Mouse (Mus musculus) kidney, embryonic 15.5 days (tissue): ENCODE results near the gene Gatad1. TPM values are rescaled to one million over a fixed set of nuclear protein-coding genes. Genes with fewer than 3 reads are reported as not detected.

ENCODE experiments used
- ATAC-seq: fragments of 200-750 bp; cut with Nextera tagmentation; replicated peaks from 2 replicates; pipeline ENCODE4 v1.8.0; 2017; ENCODE audit warnings: moderate TSS enrichment; ENCODE audit not compliant: low FRiP score
- H3K27ac ChIP-seq: fragments of 300-500 bp; sonication (generic); 2 replicates; pipeline ENCODE4 v1.5.1; 2015; ENCODE audit warnings: mild to moderate bottlenecking, inconsistent platforms
- H3K27me3 ChIP-seq: fragments of 300-500 bp; sonication (generic); 2 replicates; pipeline ENCODE4 v1.6.1; 2015; ENCODE audit warnings: inconsistent platforms
- H3K36me3 ChIP-seq: fragments of 300-500 bp; sonication (generic); 2 replicates; pipeline ENCODE4 v1.6.1; 2015; ENCODE audit warnings: inconsistent platforms
- H3K4me1 ChIP-seq: fragments of 300-500 bp; sonication (generic); 2 replicates; pipeline ENCODE4 v1.6.1; 2015; ENCODE audit warnings: inconsistent platforms
- H3K4me2 ChIP-seq: fragments of 300-500 bp; sonication (generic); 2 replicates; pipeline ENCODE4 v1.6.1; 2015; ENCODE audit warnings: moderate library complexity, mild to moderate bottlenecking, inconsistent platforms
- H3K4me3 ChIP-seq: fragments of 300-500 bp; sonication (generic); replicated peaks from 2 replicates; pipeline ENCODE4 v1.5.1; 2015; ENCODE audit warnings: mild to moderate bottlenecking, inconsistent platforms
- H3K9ac ChIP-seq: fragments of 300-500 bp; sonication (generic); 2 replicates; pipeline ENCODE4 v1.6.1; 2015; ENCODE audit warnings: mild to moderate bottlenecking, inconsistent platforms
- H3K9me3 ChIP-seq: fragments of 300-500 bp; sonication (generic); replicated peaks from 2 replicates; pipeline ENCODE4 v1.6.1; 2016; ENCODE audit warnings: inconsistent platforms
- WGBS: fragments of 180-500 bp; shearing (Covaris S2); methylation state at CpG from one replicate; pipeline ENCODE4 v1.1.7; 2015; ENCODE audit warnings: mixed read lengths; 5-methylcytosine and 5-hydroxymethylcytosine counted together
- microRNA-seq: library from miRNA; unstranded; fragments of <30 nt; microRNA quantifications from one replicate; pipeline ENCODE4, GENCODE M21; 2016
- polyA plus RNA-seq: library from polyadenylated mRNA; unstranded; fragments of >200 nt; fragmentation: Nextera tagmentation; extraction: Ambion mirVana; gene quantifications from 2 replicates; pipeline ENCODE4 v1.2.1, GENCODE M21; 2015

Gatad1 gene
- polyA plus RNA-seq, 1 experiment from 2014 or later, result 71.5 TPM

DNA sequence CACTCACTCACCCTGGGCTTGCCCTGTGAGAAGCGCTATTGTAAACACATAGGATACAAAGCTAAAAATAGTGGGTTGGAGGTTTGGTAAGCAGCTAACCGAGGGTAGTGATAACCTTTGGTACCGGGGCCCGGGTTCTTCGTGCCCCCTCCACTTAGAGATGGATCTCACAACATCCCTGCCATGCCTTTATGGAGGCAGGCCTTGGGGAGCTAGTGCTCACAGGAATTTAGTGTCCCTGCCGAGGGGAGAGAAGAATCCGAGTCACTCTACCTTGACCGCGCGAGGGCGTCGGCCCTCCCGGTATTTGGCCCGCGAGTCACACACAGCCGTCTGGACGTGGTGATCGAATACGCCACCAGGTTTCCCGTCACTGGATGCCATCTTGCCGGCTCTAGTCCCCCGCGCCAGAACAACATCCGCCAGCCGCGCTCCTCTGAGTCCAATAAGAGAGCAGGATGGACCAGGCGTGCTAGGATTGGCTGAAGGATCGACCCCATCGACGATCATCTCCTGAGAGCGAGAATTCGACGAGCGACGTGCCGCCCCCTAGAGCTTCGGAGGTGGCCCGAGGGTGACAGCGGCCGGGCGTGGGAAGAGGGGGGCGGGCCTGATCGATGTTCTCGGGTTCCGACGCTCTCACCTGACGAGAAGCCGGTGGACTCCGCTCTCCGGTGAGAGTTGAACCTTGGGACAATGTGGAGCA is 61.1 kb downstream of the Gatad1 start, which contains the start of gene Pex1:
Gene Pex1 (plus strand): TSS at position 374 of the 706 bp plus-strand sequence.
- Histone ChIP-seq H3K27ac (peak within 1 kb of the TSS; percentile 73), H3K9ac (peak within 1 kb of the TSS; percentile 75), H3K4me1 (peaks cover 20% of the 10 kb centered on the region), H3K9me3 (no peaks in the 10 kb centered on the region), H3K4me2 (peak within 1 kb of the TSS; percentile 82), H3K27me3 (no peaks in the 10 kb centered on the region), H3K4me3 (peak within 1 kb of the TSS; percentile 75), H3K36me3 (peaks cover 22% of the 10 kb centered on the region)
- peak; percentile 99 for ATAC-seq
- under 1% methylated on average over 50 of the region's 50 CpGs for WGBS

Small RNAs within 50 kb of the gene (microRNA-seq; reads per million reads assigned to microRNA genes)
- gene Gm22926, result not detected
- gene Gm26238, result not detected

Other genes with a start within 250 kb of the Gatad1 start
- gene Fam133b, start 113.4 kb downstream of the Gatad1 start, polyA plus RNA-seq, result 31.4 and 31.6 TPM in 2 replicates
- 3.0 and 3.4 TPM in 2 replicates for gene 1700109H08Rik, start 85.6 kb downstream of the Gatad1 start, polyA plus RNA-seq
- gene Pex1, start 61.1 kb downstream of the Gatad1 start, polyA plus RNA-seq, result 16.8 and 18.3 TPM in 2 replicates
- gene Rbm48, start 60.6 kb downstream of the Gatad1 start, polyA plus RNA-seq, result 14.1 and 15.1 TPM in 2 replicates
- not detected in 2 replicates for gene Tmbim7, start 6.0 kb downstream of the Gatad1 start, polyA plus RNA-seq
- 11.9 and 12.3 TPM in 2 replicates for gene Ankib1, start 145.7 kb upstream of the Gatad1 start, polyA plus RNA-seq
- 47.6 and 48.8 TPM in 2 replicates for gene Krit1, start 146.0 kb upstream of the Gatad1 start, polyA plus RNA-seq
- 0.09 TPM in 1 of 2 replicates, not detected in the other for gene Lrrd1, start 188.0 kb upstream of the Gatad1 start, polyA plus RNA-seq
- 7.8 and 9.9 TPM in 2 replicates for gene Mterf1a, start 236.7 kb upstream of the Gatad1 start, polyA plus RNA-seq